Mouse (Mus musculus) kidney, embryonic 15.5 days (tissue): ENCODE results near the gene Hcn1. TPM values are rescaled to one million over a fixed set of nuclear protein-coding genes. Genes with fewer than 3 reads are reported as not detected.

Experiments used
- ATAC-seq: fragments of 200-750 bp; cut with Nextera tagmentation; replicated peaks from 2 replicates; pipeline ENCODE4 v1.8.0; 2017; ENCODE audit warnings: moderate TSS enrichment; ENCODE audit not compliant: low FRiP score
- H3K27ac ChIP-seq: fragments of 300-500 bp; sonication (generic); 2 replicates; pipeline ENCODE4 v1.5.1; 2015; ENCODE audit warnings: mild to moderate bottlenecking, inconsistent platforms
- H3K27me3 ChIP-seq: fragments of 300-500 bp; sonication (generic); 2 replicates; pipeline ENCODE4 v1.6.1; 2015; ENCODE audit warnings: inconsistent platforms
- H3K36me3 ChIP-seq: fragments of 300-500 bp; sonication (generic); 2 replicates; pipeline ENCODE4 v1.6.1; 2015; ENCODE audit warnings: inconsistent platforms
- H3K4me1 ChIP-seq: fragments of 300-500 bp; sonication (generic); 2 replicates; pipeline ENCODE4 v1.6.1; 2015; ENCODE audit warnings: inconsistent platforms
- H3K4me2 ChIP-seq: fragments of 300-500 bp; sonication (generic); 2 replicates; pipeline ENCODE4 v1.6.1; 2015; ENCODE audit warnings: moderate library complexity, mild to moderate bottlenecking, inconsistent platforms
- H3K4me3 ChIP-seq: fragments of 300-500 bp; sonication (generic); replicated peaks from 2 replicates; pipeline ENCODE4 v1.5.1; 2015; ENCODE audit warnings: mild to moderate bottlenecking, inconsistent platforms
- H3K9ac ChIP-seq: fragments of 300-500 bp; sonication (generic); 2 replicates; pipeline ENCODE4 v1.6.1; 2015; ENCODE audit warnings: mild to moderate bottlenecking, inconsistent platforms
- H3K9me3 ChIP-seq: fragments of 300-500 bp; sonication (generic); replicated peaks from 2 replicates; pipeline ENCODE4 v1.6.1; 2016; ENCODE audit warnings: inconsistent platforms
- WGBS: fragments of 180-500 bp; shearing (Covaris S2); methylation state at CpG from one replicate; pipeline ENCODE4 v1.1.7; 2015; ENCODE audit warnings: mixed read lengths; 5-methylcytosine and 5-hydroxymethylcytosine counted together
- polyA plus RNA-seq: library from polyadenylated mRNA; unstranded; fragments of >200 nt; fragmentation: Nextera tagmentation; extraction: Ambion mirVana; gene quantifications from 2 replicates; pipeline ENCODE4 v1.2.1, GENCODE M21; 2015

The Hcn1 gene
- polyA plus RNA-seq, 1 experiment from 2014 or later, result 0.08 TPM

DNA sequence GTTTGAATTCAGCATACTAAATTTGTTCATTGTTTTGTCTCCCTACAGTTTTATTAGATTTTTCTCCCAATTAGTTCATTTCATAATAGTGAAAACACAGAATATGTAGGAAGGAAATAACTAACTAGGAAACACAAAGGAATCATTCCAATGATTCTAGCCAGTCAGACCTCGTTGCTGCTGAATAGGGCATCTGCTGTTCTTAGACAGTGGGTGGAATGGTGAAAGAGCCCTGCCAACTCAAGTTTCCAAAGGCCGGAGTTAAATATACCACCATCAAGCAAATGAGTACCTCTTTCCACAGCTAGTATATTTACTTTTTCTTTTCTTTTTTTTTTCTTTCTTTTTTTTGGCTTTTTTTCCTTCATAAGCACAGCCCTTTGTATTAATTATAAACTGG, 55.4 kb downstream of the Hcn1 start:
- ATAC-seq, result no peak
- Histone ChIP-seq H3K36me3 (no peaks in the 10 kb centered on the region), H3K9me3 (no peaks in the 10 kb centered on the region), H3K4me1 (no peaks in the 10 kb centered on the region), H3K9ac (no peak overlapping the region), H3K27ac (no peak overlapping the region), H3K4me2 (no peak overlapping the region), H3K4me3 (no peak overlapping the region), H3K27me3 (no peaks in the 10 kb centered on the region)
- 83% methylated on average over 2 of the region's 2 CpGs for WGBS

GRCm38 (mm10) chr13:117658414-117659175, 56.5 kb downstream of the Hcn1 start:
- no peaks in the 10 kb centered on the region for H3K36me3 ChIP-seq
- no peaks in the 10 kb centered on the region for H3K27me3 ChIP-seq
- no peak overlapping the region for H3K4me3 ChIP-seq
- H3K4me1 ChIP-seq, result no peaks in the 10 kb centered on the region
- H3K9me3 ChIP-seq, result no peaks in the 10 kb centered on the region
- ATAC-seq, result no peak
- H3K9ac ChIP-seq, result no peak overlapping the region
- 83% methylated on average over 17 of the region's 17 CpGs for WGBS
- H3K4me2 ChIP-seq, result no peak overlapping the region
- H3K27ac ChIP-seq, result no peak overlapping the region

- H3K27ac ChIP-seq, result no peak overlapping the region
- WGBS, result 70% methylated on average over 7 of the region's 7 CpGs
- no peaks in the 10 kb centered on the region for H3K36me3 ChIP-seq
- H3K4me2 ChIP-seq, result no peak overlapping the region
- ATAC-seq, result no peak
- H3K9me3 ChIP-seq, result no peaks in the 10 kb centered on the region
- no peaks in the 10 kb centered on the region for H3K4me1 ChIP-seq
- H3K4me3 ChIP-seq, result no peak overlapping the region
- H3K27me3 ChIP-seq, result no peaks in the 10 kb centered on the region
- no peak overlapping the region for H3K9ac ChIP-seq
Observed at GRCm38 (mm10) chr13:117659511-117659910, 57.4 kb downstream of the Hcn1 start.

GRCm38 (mm10) chr13:117662661-117663060, 60.5 kb downstream of the Hcn1 start:
- no peaks in the 10 kb centered on the region for H3K9me3 ChIP-seq
- no peaks in the 10 kb centered on the region for H3K4me1 ChIP-seq
- no peak for ATAC-seq
- H3K27ac ChIP-seq, result no peak overlapping the region
- no peak overlapping the region for H3K4me3 ChIP-seq
- no peaks in the 10 kb centered on the region for H3K36me3 ChIP-seq
- H3K27me3 ChIP-seq, result no peaks in the 10 kb centered on the region
- H3K4me2 ChIP-seq, result no peak overlapping the region
- no peak overlapping the region for H3K9ac ChIP-seq
- WGBS, result 69% methylated on average over 3 of the region's 3 CpGs

GRCm38 (mm10) chr13:117669303-117669702, 67.2 kb downstream of the Hcn1 start:
- H3K4me2 ChIP-seq, result no peak overlapping the region
- ATAC-seq, result 0 out of 2 replicates have a peak, but pooled peaks have one; percentile 58
- H3K27me3 ChIP-seq, result no peaks in the 10 kb centered on the region
- H3K36me3 ChIP-seq, result no peaks in the 10 kb centered on the region
- no peak overlapping the region for H3K9ac ChIP-seq
- no peaks in the 10 kb centered on the region for H3K4me1 ChIP-seq
- no peaks in the 10 kb centered on the region for H3K9me3 ChIP-seq
- no peak overlapping the region for H3K27ac ChIP-seq
- H3K4me3 ChIP-seq, result no peak overlapping the region
- 50% methylated on average over 2 of the region's 2 CpGs for whole genome bisulfite sequencing

- H3K4me3 ChIP-seq, result no peak overlapping the region
- ATAC-seq, result no peak
- no peak overlapping the region for H3K27ac ChIP-seq
- H3K4me1 ChIP-seq, result no peaks in the 10 kb centered on the region
- no peak overlapping the region for H3K4me2 ChIP-seq
- no peaks in the 10 kb centered on the region for H3K36me3 ChIP-seq
- H3K9me3 ChIP-seq, result no peaks in the 10 kb centered on the region
- WGBS, result 92% methylated on average over 1 of the region's 1 CpGs
- no peak overlapping the region for H3K9ac ChIP-seq
- no peaks in the 10 kb centered on the region for H3K27me3 ChIP-seq
Observed at GRCm38 (mm10) chr13:117671851-117672250, 69.7 kb downstream of the Hcn1 start.

GRCm38 (mm10) chr13:117676418-117676817, 74.3 kb downstream of the Hcn1 start:
- H3K9me3 ChIP-seq, result no peaks in the 10 kb centered on the region
- no peak overlapping the region for H3K9ac ChIP-seq
- no peak overlapping the region for H3K4me2 ChIP-seq
- H3K27ac ChIP-seq, result no peak overlapping the region
- H3K4me3 ChIP-seq, result no peak overlapping the region
- no peak for ATAC-seq
- H3K36me3 ChIP-seq, result no peaks in the 10 kb centered on the region
- no peaks in the 10 kb centered on the region for H3K4me1 ChIP-seq
- 76% methylated on average over 5 of the region's 5 CpGs for WGBS
- H3K27me3 ChIP-seq, result no peaks in the 10 kb centered on the region

GRCm38 (mm10) chr13:117687670-117688069, 85.5 kb downstream of the Hcn1 start:
- ATAC-seq, result no peak
- Histone ChIP-seq H3K36me3 (no peaks in the 10 kb centered on the region), H3K4me2 (no peak overlapping the region), H3K27ac (no peak overlapping the region), H3K9me3 (no peaks in the 10 kb centered on the region), H3K9ac (no peak overlapping the region), H3K4me1 (no peaks in the 10 kb centered on the region), H3K27me3 (no peaks in the 10 kb centered on the region), H3K4me3 (no peak overlapping the region)
- 94% methylated on average over 7 of the region's 7 CpGs for WGBS

DNA sequence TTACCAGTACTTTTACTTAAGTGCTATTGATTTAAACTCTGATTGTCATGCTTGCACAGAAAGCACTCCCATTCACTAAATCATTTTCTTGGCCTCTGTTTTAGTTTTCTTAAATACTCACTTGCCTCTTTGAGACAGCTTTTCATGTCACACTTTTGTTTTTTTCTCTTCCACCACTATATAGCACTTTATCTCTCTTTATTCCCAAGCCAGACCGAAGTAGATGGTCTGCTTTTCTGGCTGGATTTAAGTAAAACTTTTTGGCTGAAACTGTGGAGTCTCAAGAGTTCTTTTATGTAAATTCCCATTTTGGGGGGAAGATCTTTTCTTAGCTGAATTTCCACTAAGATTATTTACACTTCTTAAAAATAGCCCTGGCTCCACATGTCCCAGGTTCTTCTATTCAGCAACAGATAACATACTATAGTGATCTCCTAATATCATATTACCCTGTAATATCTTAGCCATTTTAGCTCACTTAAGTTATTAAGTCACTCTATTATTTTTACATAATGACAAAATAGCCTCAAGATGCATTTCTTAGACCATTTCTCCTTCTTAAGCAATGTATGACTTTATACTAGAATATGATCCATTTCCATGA, 92.7 kb downstream of the Hcn1 start:
- WGBS, result 74% methylated on average over 1 of the region's 1 CpGs
- no peak overlapping the region for H3K27ac ChIP-seq
- H3K9ac ChIP-seq, result no peak overlapping the region
- no peaks in the 10 kb centered on the region for H3K9me3 ChIP-seq
- H3K4me3 ChIP-seq, result no peak overlapping the region
- no peak for ATAC-seq
- no peaks in the 10 kb centered on the region for H3K4me1 ChIP-seq
- H3K4me2 ChIP-seq, result no peak overlapping the region
- H3K36me3 ChIP-seq, result no peaks in the 10 kb centered on the region
- no peaks in the 10 kb centered on the region for H3K27me3 ChIP-seq

GRCm38 (mm10) chr13:117705573-117705972, 103.5 kb downstream of the Hcn1 start:
- H3K4me3 ChIP-seq, result no peak overlapping the region
- no peaks in the 10 kb centered on the region for H3K27me3 ChIP-seq
- no peak for ATAC-seq
- no peaks in the 10 kb centered on the region for H3K4me1 ChIP-seq
- H3K9me3 ChIP-seq, result no peaks in the 10 kb centered on the region
- H3K4me2 ChIP-seq, result no peak overlapping the region
- no peak overlapping the region for H3K27ac ChIP-seq
- H3K9ac ChIP-seq, result no peak overlapping the region
- no peaks in the 10 kb centered on the region for H3K36me3 ChIP-seq

DNA sequence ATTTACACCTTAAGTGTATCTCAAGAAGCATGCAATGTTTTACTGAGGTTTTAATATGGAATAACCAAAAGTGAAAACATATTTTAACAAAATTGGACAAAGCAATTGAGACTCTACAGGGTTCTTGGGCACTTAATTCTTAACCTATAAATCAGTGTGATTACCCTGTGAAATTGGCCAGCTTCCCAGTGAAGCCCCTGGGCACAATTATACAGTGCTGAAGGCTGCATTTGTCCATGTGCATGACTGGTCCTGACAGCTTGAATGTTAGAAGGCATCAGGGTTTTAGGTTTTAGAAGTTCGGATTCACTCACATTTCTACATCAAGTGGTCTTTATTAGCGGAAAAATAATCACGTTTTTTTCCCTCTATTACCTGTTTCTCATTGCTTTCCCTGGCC, 103.9 kb downstream of the Hcn1 start:
- WGBS, result 79% methylated on average over 3 of the region's 3 CpGs
- Histone ChIP-seq H3K36me3 (no peaks in the 10 kb centered on the region), H3K4me1 (no peaks in the 10 kb centered on the region), H3K27ac (no peak overlapping the region), H3K9me3 (no peaks in the 10 kb centered on the region), H3K4me3 (no peak overlapping the region), H3K9ac (no peak overlapping the region), H3K4me2 (no peak overlapping the region), H3K27me3 (no peaks in the 10 kb centered on the region)
- ATAC-seq, result no peak

- Histone ChIP-seq H3K27ac (no peak overlapping the region), H3K27me3 (no peaks in the 10 kb centered on the region), H3K9ac (no peak overlapping the region), H3K9me3 (no peaks in the 10 kb centered on the region), H3K36me3 (no peaks in the 10 kb centered on the region), H3K4me1 (no peaks in the 10 kb centered on the region), H3K4me3 (no peak overlapping the region), H3K4me2 (no peak overlapping the region)
- ATAC-seq, result no peak
- WGBS, result 82% methylated on average over 2 of the region's 2 CpGs
Observed at GRCm38 (mm10) chr13:117706496-117706895, 104.4 kb downstream of the Hcn1 start.
